Comparison of ENCODE assay signal across 13 mouse cellular contexts in the genomic region with DNA sequence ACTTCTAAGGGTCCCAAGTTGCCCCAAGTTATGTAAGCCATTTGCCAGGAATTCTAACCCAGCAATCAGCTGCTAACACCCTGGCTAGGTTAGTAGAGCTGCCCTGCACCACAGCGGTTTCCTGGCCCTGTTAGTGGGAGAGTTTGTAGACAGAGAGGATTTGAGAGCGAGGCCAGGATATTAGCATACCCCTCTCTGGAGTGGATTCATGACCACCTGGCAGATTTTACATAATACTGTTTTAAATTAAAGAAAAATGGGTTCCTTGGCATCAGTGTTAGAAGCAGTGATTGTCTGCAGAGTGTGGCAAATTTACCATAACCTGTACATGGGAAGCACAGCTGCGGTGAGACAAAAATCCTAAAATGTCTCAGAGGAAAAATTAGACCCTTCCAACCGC.
"Had no signal": no experiment of that assay in that cellular context is flagged by ENCODE, and none has a peak within 500 bp of the region (broad histone marks: within the 10 kb centered on the region; RNA-seq: fewer than 3 reads in every experiment).

No protein-coding gene starts in this region.

- H3K4me2 ChIP-seq: liver, embryonic 12.5 days; lung, embryonic 14.5 days; midbrain, embryonic 11.5 days; stomach, embryonic 15.5 days had no signal

- H3K4me3 ChIP-seq: liver, embryonic 12.5 days; megakaryocyte, embryonic 14.5 days; stomach, embryonic 15.5 days had no signal

- H3K27me3 ChIP-seq: stomach, embryonic 15.5 days had no signal

- H3K27ac ChIP-seq: liver, embryonic 12.5 days; macrophage; stomach, embryonic 15.5 days had no signal

- DNase-seq: kidney, adult 8-10 months; kidney, postnatal 25 days; lung, embryonic 14.5 days; lung, postnatal 14 days; right cerebral cortex, postnatal 14 days; thymus, adult 2 months; thymus, postnatal 25 days had no signal

- H3K36me3 ChIP-seq: liver, embryonic 12.5 days; stomach, embryonic 15.5 days had no signal

- H3K9me3 ChIP-seq: liver, embryonic 12.5 days; megakaryocyte, embryonic 14.5 days; stomach, embryonic 15.5 days had no signal

- ATAC-seq: intestine, postnatal 0 days; liver, embryonic 12.5 days had no signal

- H3K9ac ChIP-seq: liver, embryonic 12.5 days; lung, embryonic 14.5 days; stomach, embryonic 15.5 days had no signal
